Mouse (Mus musculus) heart, adult 11 months (tissue): ENCODE measurements at regions not wholly inside any gene's neighbourhood (a gene's known extent, or its start where the extent isn't known, plus 50 kb on each side); places are given as distances from the start of the nearest gene placed in this dataset.

ENCODE experiments used
- DNase-seq: peaks from one replicate; pipeline ENCODE4 v3.0.0; 2022

DNA sequence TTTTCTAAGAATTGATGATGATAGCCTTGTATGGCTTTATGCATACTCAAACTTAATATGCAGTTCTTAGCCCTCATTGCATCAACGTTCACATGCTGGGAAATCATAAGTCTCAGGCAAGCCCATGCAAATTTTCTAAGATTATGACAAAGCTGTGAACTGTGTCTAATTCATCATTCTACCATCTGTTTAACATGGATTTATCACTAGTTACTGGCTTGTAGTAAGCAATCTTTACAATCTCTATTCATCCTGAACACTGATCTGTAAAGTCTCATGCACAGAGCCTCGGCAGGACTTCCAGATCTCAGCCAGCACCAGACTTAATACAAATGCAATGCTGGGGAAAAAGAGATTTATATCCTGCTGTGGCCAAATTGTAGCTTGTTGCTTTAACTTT is 6702.1 kb downstream of the 9330182O14Rik start:
- no peak for DNase-seq

DNA sequence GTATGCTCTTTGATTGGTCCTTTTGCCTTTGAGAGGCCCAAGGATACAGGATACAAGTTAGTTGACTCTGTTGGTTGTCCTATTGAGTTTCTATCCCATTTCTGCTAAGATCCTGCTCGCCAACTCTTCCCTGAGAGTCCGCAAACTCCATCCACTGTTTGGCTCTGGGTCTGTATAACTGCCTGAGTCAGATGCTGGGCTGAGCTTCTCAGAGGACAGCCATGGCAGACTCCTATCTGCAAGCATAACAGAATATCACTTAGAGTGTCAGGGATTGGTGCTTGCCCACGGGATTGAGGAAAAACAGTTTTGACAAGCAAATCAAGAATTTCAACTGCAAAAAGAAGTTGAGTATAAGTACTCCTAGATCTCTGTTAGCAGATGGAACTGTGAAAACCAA is 6703.9 kb downstream of the 9330182O14Rik start:
- peak; percentile 60 for DNase-seq

DNA sequence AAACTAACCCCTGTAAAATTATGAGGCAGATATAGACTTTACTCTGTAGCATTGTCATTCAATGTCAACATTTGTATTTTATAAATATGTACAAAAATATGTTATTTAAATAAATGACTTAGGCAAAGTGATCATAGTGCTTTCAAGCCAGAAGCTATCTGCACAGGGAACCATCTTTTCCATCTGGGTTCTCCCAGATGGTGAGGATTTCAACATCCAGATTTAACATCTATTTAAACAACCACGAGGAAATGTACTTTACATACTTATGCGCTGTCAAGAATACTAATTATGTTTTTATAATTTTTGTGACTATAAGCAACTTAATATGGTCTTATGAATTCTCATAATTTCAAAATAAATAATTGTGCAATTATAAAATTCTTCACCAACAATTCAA is 6715.4 kb downstream of the 9330182O14Rik start:
- no peak for DNase-seq
